Mouse (Mus musculus) Patski (cell line): ENCODE results near the gene Olfr131. TPM values are rescaled to one million over a fixed set of nuclear protein-coding genes. Genes with fewer than 3 reads are reported as not detected.
"Not testable (repeated sequence)": the region's sequence is repeated elsewhere in the genome, so short reads cannot be mapped to it uniquely, and the experiment has no call there.

Experiments used
- ATAC-seq: fragments of 100-300 bp; one replicate; pipeline ENCODE4 v1.8.0; 2021
- CTCF ChIA-PET: fragments of 350-600 bp; sonication (Branson Sonifier 250); formaldehyde crosslinking; loops from one replicate; lab custom pipeline; 2022; ENCODE audit warnings: inconsistent platforms; lab: Charles Lee
- POLR2A ChIA-PET: fragments of 350-600 bp; sonication (Branson Sonifier 250); formaldehyde crosslinking; loops from one replicate; lab custom pipeline; 2022; ENCODE audit warnings: antibody characterized with exemption, inconsistent platforms; lab: Charles Lee
- DNase-seq: peaks from one replicate; pipeline ENCODE4 v3.0.0-alpha.2; 2011; ENCODE audit warnings: low read depth, low spot score
- H3K27me3 ChIP-seq: fragments of 371-371 bp; one replicate; pipeline ENCODE4 v1.5.1; 2021
- CTCF ChIP-seq: fragments of 100-300 bp; IDR thresholded peaks from one replicate; pipeline ENCODE4 v1.5.1; 2021
- in situ Hi-C: fragments of 300-500 bp; cut with MboI; formaldehyde crosslinking; loops from 3 replicates; pipeline ENCODE4 v1.11.1; 2018; ENCODE audit warnings: low pct_unique_long_range_greater_than_20kb, mixed read lengths
- polyA plus RNA-seq: library from polyadenylated mRNA; unstranded; gene quantifications from one replicate; pipeline ENCODE4 v1.2.3, GENCODE M21; 2021

Gene Olfr131
- polyA plus RNA-seq: not detected

DNA sequence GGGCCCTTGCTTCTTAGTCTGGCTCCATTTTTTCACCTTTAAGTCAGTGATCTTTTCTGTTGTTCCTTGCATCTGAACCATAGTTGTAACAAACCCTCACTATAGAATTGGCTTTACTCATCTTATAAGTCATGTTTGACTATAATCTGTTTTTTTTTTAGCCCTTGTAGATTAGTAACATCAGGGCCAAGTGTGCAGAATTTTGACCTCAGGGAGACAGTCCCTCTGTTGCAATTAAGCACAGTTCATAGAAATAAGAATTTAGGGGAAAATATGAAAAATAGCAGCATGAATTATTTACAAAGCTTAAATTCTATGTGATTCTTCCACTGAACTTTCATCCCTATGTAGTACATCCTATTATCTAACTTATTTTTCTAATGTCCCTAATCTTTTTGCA lies at the start of gene Olfr131:
TSS of gene Olfr131 (minus strand) at position 101 of the 400 bp plus-strand sequence.
- no peak for ATAC-seq
- POLR2A ChIA-PET: no interaction called here
- in situ Hi-C loops: no loop called here

DNA sequence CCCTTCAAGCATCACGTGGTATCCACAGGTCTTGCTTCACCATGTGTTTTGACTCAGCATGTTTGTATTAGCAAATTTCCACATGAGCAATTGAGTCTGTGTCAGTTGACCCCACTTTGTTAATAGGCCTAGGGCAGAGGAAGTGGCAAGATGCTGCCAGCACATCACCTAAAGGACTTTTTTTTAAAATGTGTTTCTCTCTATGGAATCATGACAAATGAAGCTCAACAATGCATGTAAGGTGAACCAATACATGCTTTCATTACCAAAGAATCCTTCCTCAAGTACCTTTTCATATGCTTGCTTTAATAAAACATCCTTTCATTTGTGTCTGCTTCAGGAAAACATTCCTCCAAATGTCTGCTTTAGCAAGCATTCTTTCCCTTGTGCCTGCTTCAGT lies 45.9 kb upstream of the Olfr131 start, which contains the start of gene Olfr132:
TSS of gene Olfr132 (minus strand) at position 101 of the 400 bp plus-strand sequence.
- no peak for ATAC-seq
- DNase-seq: no peak
- CTCF ChIA-PET: no interaction called here
- no peaks in the 10 kb centered on the region for H3K27me3 ChIP-seq
- POLR2A ChIA-PET: no interaction called here
- no peak for TF ChIP-seq CTCF
- in situ Hi-C loops: no loop called here

More for the DNA sequence above, at the start of gene Olfr131:
- DNase-seq: no peak
- no peaks in the 10 kb centered on the region for H3K27me3 ChIP-seq
- CTCF ChIA-PET: no interaction called here
- TF ChIP-seq CTCF: no peak

DNA sequence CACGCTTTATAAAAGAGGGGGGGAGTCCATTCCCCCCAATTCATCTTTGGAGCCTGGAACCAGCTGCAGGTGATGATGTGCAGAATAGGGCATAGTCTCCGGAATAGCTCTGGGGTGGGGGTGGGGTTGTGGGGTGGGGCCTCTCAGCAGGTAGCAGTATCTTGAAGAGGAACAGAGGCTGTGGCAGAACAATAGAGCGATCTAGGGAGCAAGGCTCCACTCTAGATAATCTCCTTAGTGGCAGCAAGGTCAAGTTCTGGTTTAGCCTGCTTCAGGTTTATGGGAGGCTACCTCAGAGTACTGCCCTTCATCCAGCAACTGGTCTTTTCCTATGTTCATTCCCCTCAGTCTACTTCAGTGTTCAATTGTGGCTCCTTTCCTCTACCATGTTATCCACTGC lies 36.9 kb upstream of the Olfr131 start:
- CTCF ChIA-PET, in situ Hi-C loops: not testable (repeated sequence)

DNA sequence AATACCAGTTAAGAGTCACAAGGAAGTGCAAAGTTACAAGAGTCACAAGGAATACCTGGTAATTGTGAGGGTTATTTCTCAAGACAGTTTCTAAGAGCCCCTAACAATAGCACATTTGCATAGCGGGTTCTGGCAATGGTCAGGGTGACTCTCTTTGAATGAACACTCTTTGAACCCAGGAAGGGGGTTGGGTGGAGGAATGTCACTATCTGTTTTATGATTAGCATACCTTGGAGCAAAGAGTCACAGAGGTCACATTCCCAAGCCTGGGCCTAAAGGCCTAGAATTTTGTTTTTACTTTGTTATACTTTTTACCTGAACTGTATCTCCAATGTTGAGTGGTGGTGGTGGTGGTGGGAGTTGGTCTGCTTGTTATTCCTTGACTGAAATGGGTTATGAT lies 35.7 kb upstream of the Olfr131 start:
- POLR2A ChIA-PET, in situ Hi-C loops, DNase-seq, ATAC-seq, CTCF ChIA-PET, H3K27me3 ChIP-seq: not testable (repeated sequence)

More for the DNA sequence above, 36.9 kb upstream of the Olfr131 start:
- DNase-seq, ATAC-seq, H3K27me3 ChIP-seq, POLR2A ChIA-PET: not testable (repeated sequence)

DNA sequence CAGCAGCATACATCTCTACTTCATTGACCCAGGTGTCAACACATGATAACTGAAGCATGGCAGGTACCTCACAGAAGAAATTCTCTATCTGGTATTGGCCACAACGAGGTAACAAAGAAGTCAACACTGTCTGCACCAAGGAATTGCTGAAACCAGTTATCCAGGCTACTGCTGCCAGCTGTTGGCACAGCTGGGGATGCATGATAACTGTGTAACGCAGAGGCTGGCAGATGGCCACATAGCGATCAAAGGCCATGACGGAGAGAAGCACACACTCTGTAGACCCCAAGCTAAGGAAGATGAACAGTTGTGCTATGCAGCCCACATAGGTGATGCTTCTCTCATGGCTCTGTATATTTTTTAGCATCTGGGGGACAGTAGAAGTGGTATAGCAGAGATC lies 6.1 kb downstream of the Olfr131 start:
- ATAC-seq: no peak
- in situ Hi-C loops: no loop called here
- no peaks in the 10 kb centered on the region for H3K27me3 ChIP-seq
- CTCF ChIA-PET: no interaction called here
- POLR2A ChIA-PET: no interaction called here
- no peak for TF ChIP-seq CTCF
- no peak for DNase-seq

DNA sequence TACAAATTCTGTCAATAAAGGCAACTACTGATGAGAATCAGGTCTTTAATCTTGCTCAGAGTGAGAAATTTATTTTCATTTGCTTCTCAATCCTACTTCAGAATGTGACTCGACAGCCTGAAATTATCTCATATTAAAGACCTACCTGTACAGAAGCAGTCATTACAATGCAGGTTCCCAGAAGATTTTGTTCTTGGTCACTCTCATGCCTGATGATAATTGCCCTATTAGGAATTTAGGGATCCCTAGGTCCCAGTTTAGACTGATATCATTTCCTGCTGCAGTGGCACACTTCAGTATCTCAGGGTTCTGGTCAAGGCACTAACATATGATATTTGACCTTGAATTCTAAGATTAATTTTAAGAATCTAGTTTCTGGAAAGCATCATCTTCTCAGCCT lies 24.9 kb downstream of the Olfr131 start, which contains the start of gene Olfr130:
TSS of gene Olfr130 (plus strand) at position 301 of the 400 bp plus-strand sequence.
- in situ Hi-C loops: no loop called here
- ChIA-PET CTCF (no interaction called here), POLR2A (no interaction called here)
- H3K27me3 ChIP-seq: no peaks in the 10 kb centered on the region
- no peak for ATAC-seq
- no peak for TF ChIP-seq CTCF
- no peak for DNase-seq

DNA sequence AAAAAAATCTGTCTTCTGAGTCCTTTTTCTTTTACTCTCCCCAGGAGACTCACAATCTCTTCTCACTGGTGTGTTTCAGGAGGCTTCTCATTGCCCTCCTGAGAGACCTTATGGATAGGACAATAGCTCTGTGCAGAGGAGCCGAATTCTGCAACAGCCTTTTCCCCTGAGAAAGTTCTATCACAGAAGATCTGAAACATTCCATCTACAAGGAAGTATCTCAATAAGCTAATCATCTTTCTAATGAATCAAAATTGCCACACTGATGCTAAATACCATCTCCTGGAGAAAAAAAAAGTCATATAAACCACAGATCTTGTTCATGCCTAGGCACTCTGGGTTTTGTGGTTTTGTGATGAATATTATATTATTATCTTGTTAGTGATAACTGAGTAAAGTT lies 28.5 kb downstream of the Olfr131 start, which contains the start of gene Olfr129:
TSS of gene Olfr129 (minus strand) at position 101 of the 400 bp plus-strand sequence.
- no peak for DNase-seq
- in situ Hi-C loops: no loop called here
- no peak for TF ChIP-seq CTCF
- H3K27me3 ChIP-seq: no peaks in the 10 kb centered on the region
- ATAC-seq: no peak
- ChIA-PET CTCF (no interaction called here), POLR2A (no interaction called here)

Other genes starting within 250 kb of the Olfr131 start
- gene Olfr126, start 241.2 kb downstream of the Olfr131 start, polyA plus RNA-seq: not detected
- 0.08 TPM for gene Olfr127, start 188.3 kb downstream of the Olfr131 start, polyA plus RNA-seq
- gene Olfr128, start 168.1 kb downstream of the Olfr131 start, polyA plus RNA-seq: not detected
- not detected for gene Olfr761, start 135.6 kb downstream of the Olfr131 start, polyA plus RNA-seq
- not detected for gene Olfr129, start 28.6 kb downstream of the Olfr131 start, polyA plus RNA-seq
- not detected for gene Olfr130, start 24.8 kb downstream of the Olfr131 start, polyA plus RNA-seq
- not detected for gene Olfr132, start 45.8 kb upstream of the Olfr131 start, polyA plus RNA-seq
- gene Olfr133, start 56.6 kb upstream of the Olfr131 start, polyA plus RNA-seq: not detected
- gene Olfr134, start 82.7 kb upstream of the Olfr131 start, polyA plus RNA-seq: not detected
- not detected for gene Olfr135, start 115.6 kb upstream of the Olfr131 start, polyA plus RNA-seq
- not detected for gene Olfr138, start 172.3 kb upstream of the Olfr131 start, polyA plus RNA-seq
- gene Olfr137, start 218.9 kb upstream of the Olfr131 start, polyA plus RNA-seq: not detected
- gene Olfr136, start 241.1 kb upstream of the Olfr131 start, polyA plus RNA-seq: not detected